Mouse (Mus musculus): ENCODE measurements around the gene 1700129C05Rik.

1700129C05Rik gene

DNA sequence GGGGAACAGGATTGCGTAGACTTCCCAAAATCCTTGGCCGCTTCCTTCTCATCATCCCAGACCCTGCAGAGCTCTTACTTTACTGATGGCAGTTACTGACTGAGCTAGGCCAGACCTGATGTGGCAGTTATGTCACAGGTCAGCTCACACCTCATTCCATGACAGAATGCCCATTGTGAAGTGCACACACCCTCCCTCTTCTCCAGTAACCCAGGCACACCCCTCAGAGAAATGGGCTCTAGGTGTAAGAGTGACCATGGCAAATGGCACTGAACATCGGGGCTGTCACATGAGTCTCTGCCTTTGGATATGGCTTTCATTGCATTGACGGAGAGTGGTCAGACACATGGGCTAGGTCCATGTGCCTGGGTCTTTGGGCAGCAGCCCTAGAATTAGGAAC is at the start of gene 1700129C05Rik:
TSS of gene 1700129C05Rik (minus strand) at position 101 of the 400 bp plus-strand sequence.
- DNase-seq (ENCODE audit: low read depth) = no peak

DNA sequence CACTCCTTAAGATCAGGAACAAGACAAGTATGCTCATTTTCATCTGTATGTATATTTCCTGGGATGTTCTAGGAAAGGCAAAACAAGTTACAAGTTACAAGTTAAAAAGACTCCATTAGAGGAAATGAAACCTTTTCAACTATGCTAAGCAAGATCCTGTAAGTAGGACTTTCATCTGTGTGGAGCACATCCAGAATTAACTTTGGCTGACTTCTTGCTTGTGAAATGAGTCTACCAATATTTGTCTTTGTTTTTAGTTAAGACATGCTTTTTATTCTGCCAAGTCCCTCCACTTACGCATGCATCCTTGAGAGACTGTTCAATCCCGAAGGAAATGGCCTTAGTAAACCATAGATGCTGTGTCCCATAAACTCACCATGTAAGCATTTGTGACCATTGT is 43.4 kb upstream of the 1700129C05Rik start:
- DNase-seq (ENCODE audit: low read depth) = no peak

DNA sequence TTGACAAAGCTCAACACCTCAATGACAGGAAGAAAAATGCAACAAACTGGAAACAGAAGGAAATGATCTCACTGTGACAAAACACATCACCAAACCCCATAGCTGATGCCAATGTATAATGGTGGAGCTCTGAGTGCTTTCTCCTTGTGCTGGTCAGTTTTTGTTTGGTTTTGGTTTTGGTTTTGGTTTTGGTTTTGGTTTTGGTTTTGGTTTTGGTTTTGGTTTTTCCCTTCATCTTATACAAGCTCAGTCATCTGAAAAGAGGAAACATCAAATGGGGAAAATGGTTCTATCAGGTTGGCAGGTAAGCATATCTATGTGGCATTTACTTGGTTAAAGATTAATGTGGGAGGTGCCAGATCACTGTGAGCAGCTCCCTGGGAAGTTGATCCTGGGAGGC is 42.8 kb upstream of the 1700129C05Rik start:
- no peak for DNase-seq (ENCODE audit: low read depth)

DNA sequence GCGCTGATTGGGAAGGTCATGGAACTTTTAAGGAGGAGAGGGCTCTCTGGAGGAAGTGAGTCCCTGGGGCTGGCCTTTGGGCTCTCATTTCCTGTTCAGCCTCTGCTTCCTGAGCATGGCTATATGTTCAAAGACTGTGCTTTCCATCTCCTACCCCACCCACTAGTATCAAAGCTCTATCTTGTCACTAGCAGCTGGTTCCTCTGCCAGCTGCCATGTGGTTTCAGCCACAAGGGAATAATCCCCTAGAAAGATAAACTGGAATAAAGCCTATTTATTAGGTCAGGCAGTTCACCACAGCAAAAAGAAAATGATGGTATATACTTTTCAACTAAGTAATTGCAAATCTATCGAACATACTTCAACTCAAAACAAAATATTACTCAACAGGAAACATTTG is 40.0 kb upstream of the 1700129C05Rik start:
- DNase-seq (ENCODE audit: low read depth) = no peak

DNA sequence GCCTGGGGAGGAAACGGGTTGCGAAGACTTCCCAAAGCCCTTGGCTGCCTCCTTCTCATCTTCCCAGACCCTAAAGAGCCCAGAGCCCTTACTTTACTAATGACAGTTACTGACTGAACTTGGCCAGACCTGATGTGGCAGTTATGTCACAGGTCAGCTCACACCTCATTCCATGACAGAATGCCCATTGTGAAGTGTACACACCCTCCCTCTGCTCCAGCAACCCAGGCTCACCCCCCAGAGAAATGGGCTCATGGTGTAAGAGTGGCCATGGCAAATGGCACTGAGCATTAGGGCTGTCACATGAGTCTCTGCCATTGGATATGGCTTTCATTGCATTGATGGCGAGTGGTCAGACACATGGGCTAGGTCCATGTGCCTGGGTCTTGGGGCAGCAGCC is 36.0 kb upstream of the 1700129C05Rik start, which contains the start of gene Gm5142:
TSS of gene Gm5142 (minus strand) at position 101 of the 400 bp plus-strand sequence.
- no peak for DNase-seq (ENCODE audit: low read depth)

DNA sequence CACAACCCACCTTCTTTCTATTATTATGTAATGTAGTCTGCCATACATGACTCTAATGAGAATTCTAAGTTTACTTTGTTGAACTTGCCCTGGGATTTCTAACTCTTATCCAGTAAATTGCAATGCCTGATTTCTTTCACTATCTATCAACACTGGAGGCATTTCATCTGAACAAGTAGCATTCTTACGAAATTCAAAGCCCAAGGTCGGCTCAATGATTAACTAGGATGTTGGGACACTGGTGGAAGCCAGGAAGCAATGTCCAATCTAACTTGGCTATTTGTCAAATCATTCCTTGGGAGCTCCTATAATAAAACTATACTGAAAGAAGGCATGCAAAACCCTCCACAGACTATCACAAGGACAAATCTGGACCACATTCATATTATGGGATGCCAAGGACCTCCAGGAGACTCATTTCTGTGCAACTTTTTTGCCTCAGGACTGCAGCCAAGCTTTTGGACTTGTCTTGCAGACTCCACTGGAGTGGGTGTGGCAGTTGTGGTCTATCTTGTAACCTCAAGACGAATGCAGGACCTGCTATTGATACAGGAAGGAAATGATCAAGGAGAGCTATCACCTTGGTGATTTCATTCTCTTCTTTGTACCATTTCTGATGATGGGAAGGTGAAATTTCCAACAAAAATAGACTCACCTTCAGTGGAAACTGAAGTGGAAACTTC is 14.5 kb upstream of the 1700129C05Rik start:
- DNase-seq (ENCODE audit: low read depth) = no peak

DNA sequence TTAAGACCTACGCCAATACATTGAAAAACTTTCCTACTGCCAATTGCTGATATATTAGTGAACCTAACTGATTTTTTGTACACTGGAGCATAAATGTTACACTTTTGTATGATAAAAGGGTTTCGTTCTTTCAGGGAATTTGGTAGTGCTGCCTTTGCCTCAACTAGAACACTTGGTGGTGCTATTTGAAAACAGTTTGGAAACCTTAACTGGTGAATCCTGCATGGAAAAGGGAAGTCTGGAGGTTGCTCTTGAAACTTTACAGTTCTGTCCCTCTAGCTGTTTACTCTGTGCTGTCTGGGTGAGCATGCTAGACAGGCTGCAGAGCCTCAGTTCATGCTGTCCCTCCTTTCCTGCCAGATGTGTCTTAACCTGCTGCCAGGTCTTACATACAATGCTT is 12.9 kb upstream of the 1700129C05Rik start:
- DNase-seq (ENCODE audit: low read depth) = no peak

DNA sequence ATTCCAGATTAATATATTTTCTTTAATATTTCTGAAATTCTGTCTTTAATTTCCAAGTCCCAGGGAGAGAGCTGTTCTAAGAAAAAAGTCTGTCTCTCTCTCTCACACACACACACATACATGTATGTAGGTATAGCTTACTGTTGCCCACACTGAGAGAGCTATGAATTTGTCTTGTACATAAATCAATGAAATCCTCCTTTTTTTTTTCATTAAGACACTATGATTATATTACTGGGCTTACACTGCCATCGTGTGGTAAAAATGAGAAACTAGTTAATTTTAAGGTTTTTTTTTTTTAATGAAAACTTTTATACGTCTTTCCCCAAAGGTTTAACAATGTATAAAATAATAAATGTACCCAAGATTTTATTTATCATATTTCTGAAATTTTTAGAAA is 28.4 kb downstream of the 1700129C05Rik start:
- DNase-seq (ENCODE audit: low read depth) = peak; percentile 7

DNA sequence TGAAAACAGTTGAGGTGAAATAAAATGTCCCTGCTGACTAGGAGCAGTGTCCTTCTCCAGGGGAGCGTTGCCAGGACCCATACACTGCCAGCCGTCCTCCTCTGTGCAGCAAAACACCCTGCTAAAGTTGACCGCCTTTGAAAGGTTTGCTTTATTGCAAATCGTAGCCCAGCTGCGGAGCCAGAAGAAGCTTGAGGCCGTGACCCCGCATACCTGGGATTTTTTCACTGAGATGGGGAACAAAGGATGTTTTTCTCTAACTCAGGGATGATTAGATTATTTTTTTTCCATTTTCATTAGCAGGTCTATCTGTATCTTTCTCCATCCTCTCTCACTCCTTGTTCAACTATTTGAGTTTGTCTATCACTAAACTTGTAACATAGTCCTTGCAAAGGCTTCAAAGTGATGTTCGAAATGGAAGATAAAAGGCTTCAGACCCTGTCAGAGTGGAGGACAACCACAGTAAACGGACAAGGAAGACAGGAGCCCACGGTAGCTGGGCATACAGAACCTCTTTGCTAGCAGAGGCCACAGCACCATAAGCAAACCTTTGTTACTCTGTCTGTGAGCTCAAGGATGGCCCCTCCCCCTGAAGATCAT is 38.6 kb downstream of the 1700129C05Rik start:
- no peak for DNase-seq (ENCODE audit: low read depth)

DNA sequence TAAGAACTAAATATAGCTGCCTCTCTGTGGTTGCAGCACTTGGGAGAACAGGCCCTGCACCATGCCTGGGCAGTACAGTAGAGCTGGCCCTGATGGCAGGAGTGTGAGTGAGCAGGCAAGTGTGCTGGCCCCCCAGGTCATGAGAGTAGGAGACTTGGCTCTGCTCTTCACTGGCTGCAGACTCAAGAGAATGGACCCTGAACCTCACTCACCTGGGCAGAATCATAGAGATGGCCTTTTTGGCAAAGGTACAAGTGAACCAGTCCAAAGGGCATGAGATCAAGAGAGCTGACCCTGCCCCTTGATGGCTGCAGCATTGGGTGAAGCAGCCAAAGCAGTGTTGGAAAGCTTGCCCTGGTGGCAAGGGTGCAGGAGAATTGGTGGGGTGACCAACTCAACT is 49.1 kb downstream of the 1700129C05Rik start:
- no peak for DNase-seq (ENCODE audit: low read depth)

DNA sequence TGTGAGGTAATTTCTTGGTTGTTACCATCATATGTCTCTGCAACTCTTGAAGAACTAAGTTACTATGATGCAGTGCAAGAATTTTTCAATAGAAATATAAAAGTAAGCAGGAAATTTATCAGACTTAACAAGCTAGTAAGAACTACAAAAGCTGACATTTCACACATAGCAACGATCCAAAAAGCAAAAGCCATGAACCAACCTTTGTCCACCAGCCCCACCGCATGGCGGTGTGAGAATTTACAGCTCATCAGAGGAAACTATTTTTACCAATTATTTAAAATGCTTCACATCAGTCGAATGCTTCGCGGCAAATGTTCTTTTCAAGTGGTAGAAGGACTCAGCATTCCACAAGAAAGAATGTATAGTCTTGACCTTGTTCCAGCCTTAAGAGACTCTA is 58.3 kb downstream of the 1700129C05Rik start:
- DNase-seq (ENCODE audit: low read depth) = peak; percentile 41

Data from fibroblast of lung, adult 2 months (primary cell).